Mouse (Mus musculus) stomach, embryonic 14.5 days (tissue): ENCODE measurements around the gene Zcchc17. TPM values are rescaled to one million over a fixed set of nuclear protein-coding genes. Genes with fewer than 3 reads are reported as not detected.
A peak's percentile ranks its signal among the peaks of the same experiment; 100 is the strongest.

Experiments used
- ATAC-seq: fragments of 200-750 bp; cut with Nextera tagmentation; 2 replicates; pipeline ENCODE4 v1.8.0; 2017; ENCODE audit warnings: low read depth, moderate TSS enrichment; ENCODE audit not compliant: insufficient number of reproducible peaks, insufficient read depth, low FRiP score
- H3K27ac ChIP-seq: fragments of 300-500 bp; sonication (generic); 2 replicates; pipeline ENCODE4 v1.5.1; 2014; ENCODE audit warnings: mild to moderate bottlenecking, low read length, moderate library complexity, mixed read lengths
- H3K27me3 ChIP-seq: fragments of 300-500 bp; sonication (generic); 2 replicates; pipeline ENCODE4 v1.6.1; 2014; ENCODE audit warnings: low read length, control low read depth, mixed read lengths; ENCODE audit not compliant: control insufficient read depth, insufficient read depth
- H3K36me3 ChIP-seq: fragments of 300-500 bp; sonication (generic); 2 replicates; pipeline ENCODE4 v1.6.1; 2014; ENCODE audit warnings: mild to moderate bottlenecking, control low read depth, low read length, moderate library complexity, mixed read lengths; ENCODE audit not compliant: control insufficient read depth, insufficient read depth
- H3K4me1 ChIP-seq: fragments of 300-500 bp; sonication (generic); 2 replicates; pipeline ENCODE4 v1.6.1; 2014; ENCODE audit warnings: low read length, control low read depth, mixed read lengths; ENCODE audit not compliant: control insufficient read depth, insufficient read depth
- H3K4me2 ChIP-seq: fragments of 300-500 bp; sonication (generic); replicated peaks from 2 replicates; pipeline ENCODE4 v1.6.1; 2014; ENCODE audit warnings: low read depth, low read length, control low read depth
- H3K4me3 ChIP-seq: fragments of 300-500 bp; sonication (generic); 2 replicates; pipeline ENCODE4 v1.5.1; 2014; ENCODE audit warnings: low read depth, low read length, control low read depth
- H3K9ac ChIP-seq: fragments of 300-500 bp; sonication (generic); replicated peaks from 2 replicates; pipeline ENCODE4 v1.6.1; 2014; ENCODE audit warnings: low read depth, mild to moderate bottlenecking, control low read depth, low read length, moderate library complexity, mixed read lengths
- H3K9me3 ChIP-seq: fragments of 300-500 bp; sonication (generic); 2 replicates; pipeline ENCODE4 v1.6.1; 2016; ENCODE audit warnings: low read depth, low read length, control low read depth; ENCODE audit not compliant: control insufficient read depth
- WGBS: fragments of 180-500 bp; shearing (Covaris S2); extraction: QIAGEN DNeasy Blood & Tissue Kit; methylation state at CpG from one replicate; pipeline ENCODE4 v1.1.7; 2014; 5-methylcytosine and 5-hydroxymethylcytosine counted together
- polyA plus RNA-seq: library from polyadenylated mRNA; unstranded; fragments of >200 nt; fragmentation: Nextera tagmentation; extraction: Ambion mirVana; gene quantifications from 2 replicates; pipeline ENCODE4 v1.2.1, GENCODE M21; 2014

Zcchc17 gene
- polyA plus RNA-seq, 1 experiment from 2014 or later, result 71.2 TPM

- Histone ChIP-seq H3K4me3 (no peak overlapping the region), H3K27me3 (peaks cover 4% of the 10 kb centered on the region; the same call in 1 of the 2 replicates), H3K9ac (no peak overlapping the region), H3K9me3 (no peaks in the 10 kb centered on the region), H3K4me1 (no peaks in the 10 kb centered on the region), H3K4me2 (no peak overlapping the region), H3K36me3 (no peaks in the 10 kb centered on the region), H3K27ac (no peak overlapping the region)
- no peak for ATAC-seq
- 27% methylated on average over 3 of the region's 3 CpGs for WGBS
Observed at GRCm38 (mm10) chr4:130304746-130305145, 55.0 kb downstream of the Zcchc17 start.

- Histone ChIP-seq H3K9ac (no peak overlapping the region), H3K4me3 (no peak overlapping the region), H3K9me3 (no peaks in the 10 kb centered on the region), H3K27ac (no peak overlapping the region), H3K27me3 (no peaks in the 10 kb centered on the region), H3K4me1 (no peaks in the 10 kb centered on the region), H3K36me3 (no peaks in the 10 kb centered on the region), H3K4me2 (no peak overlapping the region)
- ATAC-seq, result no peak
- WGBS, result 62% methylated on average over 12 of the region's 12 CpGs
Observed at GRCm38 (mm10) chr4:130302285-130302870, 57.4 kb downstream of the Zcchc17 start.

DNA sequence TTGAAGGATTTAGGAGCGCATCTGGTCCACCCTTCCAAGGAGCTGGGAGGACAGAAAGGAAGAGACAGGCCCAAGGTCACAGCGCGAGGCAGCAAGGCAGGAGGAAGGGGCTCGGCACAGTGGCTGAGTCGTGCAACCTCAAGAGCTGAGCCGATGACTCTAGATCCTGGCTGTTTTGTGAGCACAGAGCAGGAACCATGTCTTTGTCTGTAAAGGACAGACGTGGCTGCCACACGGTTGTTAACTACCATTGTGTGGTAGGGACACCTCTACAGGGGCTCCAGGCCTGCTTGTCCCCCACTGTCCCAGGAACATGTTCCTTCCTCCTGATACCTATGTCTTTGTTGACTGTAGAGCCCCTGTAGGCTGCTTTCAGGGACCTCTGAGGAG lies 60.1 kb downstream of the Zcchc17 start:
- H3K4me3 ChIP-seq, result no peak overlapping the region
- no peak overlapping the region for H3K9ac ChIP-seq
- H3K27ac ChIP-seq, result no peak overlapping the region
- H3K36me3 ChIP-seq, result no peaks in the 10 kb centered on the region
- H3K9me3 ChIP-seq, result no peaks in the 10 kb centered on the region
- H3K4me1 ChIP-seq, result 0 out of 2 replicates have a peak, but pooled peaks cover 2% of the 10 kb centered on the region
- H3K4me2 ChIP-seq, result no peak overlapping the region
- whole genome bisulfite sequencing, result 72% methylated on average over 8 of the region's 8 CpGs
- H3K27me3 ChIP-seq, result no peaks in the 10 kb centered on the region
- ATAC-seq, result no peak

- Histone ChIP-seq H3K27me3 (no peaks in the 10 kb centered on the region), H3K4me3 (no peak overlapping the region), H3K9ac (no peak overlapping the region), H3K27ac (no peak overlapping the region), H3K4me1 (0 out of 2 replicates have a peak, but pooled peaks cover 2% of the 10 kb centered on the region), H3K36me3 (no peaks in the 10 kb centered on the region), H3K4me2 (no peak overlapping the region), H3K9me3 (no peaks in the 10 kb centered on the region)
- WGBS, result 70% methylated on average over 11 of the region's 11 CpGs
- no peak for ATAC-seq
Observed at GRCm38 (mm10) chr4:130298877-130299628, 60.7 kb downstream of the Zcchc17 start.

- Histone ChIP-seq H3K9me3 (no peaks in the 10 kb centered on the region), H3K27me3 (no peaks in the 10 kb centered on the region), H3K9ac (no peak overlapping the region), H3K36me3 (no peaks in the 10 kb centered on the region), H3K4me2 (no peak overlapping the region), H3K4me3 (no peak overlapping the region), H3K4me1 (0 out of 2 replicates have a peak, but pooled peaks cover 2% of the 10 kb centered on the region), H3K27ac (no peak overlapping the region)
- WGBS, result 24% methylated on average over 13 of the region's 13 CpGs
- peak; percentile 53; the same call in 1 of the 2 replicates for ATAC-seq
Observed at GRCm38 (mm10) chr4:130297123-130297529, 62.6 kb downstream of the Zcchc17 start.

DNA sequence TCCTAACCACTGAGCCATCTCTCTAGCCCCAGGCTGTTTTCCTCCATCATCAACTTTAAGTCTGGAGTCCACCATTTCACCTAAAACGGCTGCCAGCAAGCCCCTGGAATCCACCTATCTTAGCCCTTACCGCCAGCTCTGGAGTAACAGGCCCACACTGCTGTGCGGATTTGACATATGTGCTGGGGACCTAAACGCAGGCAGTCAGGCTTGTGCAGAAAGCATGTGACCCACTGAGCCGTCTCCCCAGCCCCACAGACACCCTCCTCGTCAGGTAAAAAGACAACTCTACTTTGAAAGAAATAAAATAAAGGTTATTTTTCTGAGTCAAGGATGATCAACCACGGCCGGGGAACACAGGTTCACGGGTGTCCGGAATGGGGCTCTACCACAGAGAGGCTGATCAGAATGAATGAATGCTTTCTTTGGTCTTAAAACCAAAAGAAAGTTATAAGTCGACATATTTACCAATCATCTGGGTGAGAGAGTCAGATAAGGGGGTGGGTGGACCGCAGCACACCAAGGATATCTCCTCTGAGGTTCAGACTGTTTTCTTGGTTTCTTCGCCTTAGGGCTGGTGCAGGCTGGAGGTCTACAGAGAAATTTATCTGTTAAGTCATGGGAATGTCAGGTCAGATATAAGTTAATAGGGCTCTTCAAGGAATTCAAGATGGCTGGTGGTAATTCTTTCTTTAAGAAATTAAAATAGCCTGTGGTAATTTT lies 63.3 kb downstream of the Zcchc17 start:
- 80% methylated on average over 13 of the region's 13 CpGs for WGBS
- H3K9me3 ChIP-seq, result no peaks in the 10 kb centered on the region
- no peak overlapping the region for H3K27ac ChIP-seq
- ATAC-seq, result no peak
- H3K9ac ChIP-seq, result no peak overlapping the region
- H3K4me1 ChIP-seq, result 0 out of 2 replicates have a peak, but pooled peaks cover 2% of the 10 kb centered on the region
- H3K4me3 ChIP-seq, result no peak overlapping the region
- no peaks in the 10 kb centered on the region for H3K27me3 ChIP-seq
- H3K4me2 ChIP-seq, result no peak overlapping the region
- no peaks in the 10 kb centered on the region for H3K36me3 ChIP-seq

DNA sequence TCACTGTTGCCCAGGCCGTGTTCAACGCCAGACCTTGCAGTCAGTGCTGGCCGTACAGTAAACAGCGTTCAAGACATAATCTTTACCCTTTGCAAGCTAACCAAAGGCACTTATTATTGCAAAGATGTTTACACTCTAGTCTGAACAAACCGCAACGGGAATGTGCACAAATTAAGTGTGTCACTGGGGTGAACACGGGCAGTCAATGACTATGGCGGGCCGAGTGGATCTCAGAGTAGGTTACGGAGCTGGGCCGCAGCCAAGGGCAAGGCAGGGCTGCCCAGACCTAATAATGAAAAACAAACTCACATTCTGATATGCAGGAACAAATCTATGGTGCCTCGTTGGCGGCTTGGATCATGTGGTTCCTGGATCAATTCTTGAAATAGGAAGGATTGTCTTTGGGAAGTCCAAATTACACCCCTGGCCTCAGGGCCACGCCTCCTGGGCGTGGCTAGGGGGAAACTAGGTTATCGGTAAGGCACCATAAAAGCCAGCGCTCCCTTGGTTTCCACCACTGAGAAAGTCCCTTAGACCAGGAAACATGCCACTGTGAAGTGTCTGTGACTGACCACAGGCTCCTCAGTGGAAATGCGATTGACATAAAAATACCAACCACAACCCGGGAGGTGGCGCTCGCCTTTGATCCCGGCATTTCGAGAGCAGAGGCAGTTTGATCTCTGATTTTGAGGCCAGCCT lies 64.5 kb downstream of the Zcchc17 start:
- no peak for ATAC-seq
- Histone ChIP-seq H3K4me1 (0 out of 2 replicates have a peak, but pooled peaks cover 2% of the 10 kb centered on the region), H3K27me3 (no peaks in the 10 kb centered on the region), H3K9ac (no peak overlapping the region), H3K4me2 (no peak overlapping the region), H3K27ac (no peak overlapping the region), H3K4me3 (no peak overlapping the region), H3K36me3 (no peaks in the 10 kb centered on the region), H3K9me3 (no peaks in the 10 kb centered on the region)
- WGBS, result 50% methylated on average over 23 of the region's 23 CpGs

DNA sequence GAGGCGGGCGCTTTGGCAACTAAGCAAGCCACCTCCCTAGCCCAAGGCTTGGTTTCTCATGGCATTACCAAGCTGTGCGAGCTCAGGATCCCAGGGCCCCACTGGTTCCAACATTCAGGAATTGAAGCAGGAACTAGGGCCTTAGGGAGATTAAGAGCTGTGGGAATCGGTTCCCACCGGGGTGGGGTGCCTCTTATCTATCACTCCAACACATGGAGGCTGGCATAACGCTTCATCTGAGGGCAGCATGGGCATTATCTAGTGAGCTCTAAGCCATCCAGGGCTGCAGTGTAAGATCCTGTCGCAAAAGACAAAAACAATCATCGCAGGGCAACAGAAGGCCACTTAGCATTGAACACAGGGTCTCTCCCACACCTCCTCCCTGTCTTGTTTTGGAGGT lies 65.2 kb downstream of the Zcchc17 start:
- H3K36me3 ChIP-seq, result no peaks in the 10 kb centered on the region
- H3K4me3 ChIP-seq, result no peak overlapping the region
- 0 out of 2 replicates have a peak, but pooled peaks cover 2% of the 10 kb centered on the region for H3K4me1 ChIP-seq
- ATAC-seq, result no peak
- WGBS, result 85% methylated on average over 8 of the region's 8 CpGs
- no peak overlapping the region for H3K4me2 ChIP-seq
- no peaks in the 10 kb centered on the region for H3K27me3 ChIP-seq
- H3K27ac ChIP-seq, result no peak overlapping the region
- no peak overlapping the region for H3K9ac ChIP-seq
- H3K9me3 ChIP-seq, result no peaks in the 10 kb centered on the region
